Mouse (Mus musculus) lung, postnatal 0 days (tissue): ENCODE measurements around the gene Prcc.

Experiments
- CTCF ChIP-seq: IDR thresholded peaks from 2 replicates; pipeline ENCODE4 v1.5.1; 2016; ENCODE audit warnings: antibody characterized with exemption, mild to moderate bottlenecking
- EP300 ChIP-seq: IDR thresholded peaks from 2 replicates; pipeline ENCODE4 v1.6.1; 2016; ENCODE audit warnings: antibody characterized with exemption, mild to moderate bottlenecking, control low read depth

- TF ChIP-seq CTCF (no peak), EP300 (no peak)
Measured at GRCm38 (mm10) chr3:87929341-87930077, 44.1 kb upstream of the Prcc start.
